Mouse (Mus musculus): ENCODE measurements around the gene Mvb12b. TPM values are rescaled to one million over a fixed set of nuclear protein-coding genes. Genes with fewer than 3 reads are reported as not detected.

The Mvb12b gene
- total RNA-seq, 2 experiments from 2014 or later: 17.3 to 18.0 TPM

- DNase-seq: no peak
- intact Hi-C loops (cut with DNase I): no loop called here
Observed at GRCm38 (mm10) chr2:33788851-33789250, 98.9 kb downstream of the Mvb12b start.

DNA sequence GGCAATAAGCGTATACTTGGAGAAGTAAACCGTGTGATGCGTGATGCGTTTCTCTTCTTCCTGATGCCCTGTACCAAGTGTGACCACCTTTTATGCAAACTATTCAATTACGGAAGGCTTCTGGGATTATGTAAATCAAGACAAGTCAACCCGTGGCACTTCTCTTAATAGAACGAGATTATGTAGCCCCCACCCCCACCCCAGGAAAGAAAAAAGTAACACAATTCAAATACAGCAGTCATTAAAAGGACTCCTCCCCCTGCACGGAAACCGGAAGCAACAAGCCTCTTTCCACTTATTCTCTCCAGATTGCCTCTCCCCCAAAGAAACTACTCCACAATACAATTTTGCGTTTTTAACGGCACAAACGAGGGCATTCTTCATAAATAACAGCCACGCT lies 99.6 kb downstream of the Mvb12b start:
- no peak for DNase-seq
- intact Hi-C loops (cut with DNase I): no loop called here

- no peak for DNase-seq
- intact Hi-C loops (cut with DNase I): no loop called here
Observed at GRCm38 (mm10) chr2:33786064-33786463, 101.7 kb downstream of the Mvb12b start.

- no peak for DNase-seq
- intact Hi-C loops (cut with DNase I): no loop called here
Observed at GRCm38 (mm10) chr2:33785596-33785995, 102.2 kb downstream of the Mvb12b start.

DNA sequence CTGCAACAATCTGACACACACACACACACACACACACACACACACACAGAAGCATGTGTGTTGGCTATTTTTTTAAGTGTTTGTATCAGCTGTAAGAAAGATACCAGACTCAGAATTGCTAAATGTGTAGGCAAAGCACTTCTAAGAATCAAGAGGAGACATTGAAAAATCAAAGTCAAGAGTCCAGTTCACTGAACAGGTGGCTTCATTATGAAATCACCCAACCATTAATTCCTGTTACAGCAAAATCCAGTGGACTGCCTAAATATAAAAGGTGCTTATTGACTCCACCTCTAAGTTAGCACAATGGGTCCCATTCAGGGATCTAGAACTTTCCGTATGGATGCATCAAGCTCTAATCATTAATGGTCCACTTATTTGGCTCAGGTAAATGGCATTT lies 103.0 kb downstream of the Mvb12b start:
- intact Hi-C loops (cut with DNase I): no loop called here

DNA sequence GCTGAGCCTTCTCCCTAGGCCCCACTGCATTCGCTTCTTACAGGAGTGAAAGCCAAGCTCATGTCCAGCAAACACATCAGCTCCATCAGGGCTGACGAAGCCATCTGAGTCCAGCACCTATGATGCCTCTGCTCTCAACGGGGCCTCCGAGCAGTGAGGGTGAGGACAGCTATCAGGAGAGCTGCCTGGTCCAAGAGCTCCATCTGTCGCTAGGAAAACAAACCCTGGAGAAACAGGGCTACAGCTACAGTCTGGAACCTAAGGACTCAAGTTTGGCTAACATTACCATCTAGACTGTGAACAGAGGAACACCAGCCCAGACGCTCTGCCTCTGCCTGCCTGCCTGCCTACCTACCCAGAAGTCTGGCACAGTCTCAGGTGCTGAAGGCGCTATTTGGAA lies 104.3 kb downstream of the Mvb12b start:
- DNase-seq: peak in 1 of 2 experiments; percentile 12
- intact Hi-C loops (cut with DNase I): no loop called here

More for the DNA sequence above, 103.0 kb downstream of the Mvb12b start:
- DNase-seq: no peak

GRCm38 (mm10) chr2:33781655-33782400 lies 105.9 kb downstream of the Mvb12b start:
- intact Hi-C loops (cut with DNase I): no loop called here
- no peak for DNase-seq

DNA sequence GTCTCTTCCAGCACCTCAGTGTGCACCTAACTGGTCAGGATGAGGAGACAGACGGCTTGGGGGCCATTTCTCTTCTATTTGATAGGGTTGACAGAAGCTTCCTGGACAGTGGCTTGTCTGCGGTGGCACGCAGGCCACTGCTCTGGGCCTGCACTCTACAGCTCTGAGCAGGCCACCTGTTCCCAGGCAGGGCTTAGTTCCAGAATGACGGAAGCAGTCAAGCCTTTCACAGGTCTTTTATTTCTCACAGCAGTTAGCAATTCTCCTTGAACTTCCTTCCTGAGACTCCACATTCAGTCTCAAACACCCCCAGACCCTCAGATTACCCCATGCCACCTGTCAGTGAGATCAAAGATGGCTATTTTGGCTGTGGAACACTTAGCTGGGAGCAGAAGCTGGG lies 109.3 kb downstream of the Mvb12b start:
- intact Hi-C loops (cut with DNase I): no loop called here
- DNase-seq: no peak

GRCm38 (mm10) chr2:33777051-33777450 lies 110.7 kb downstream of the Mvb12b start:
- DNase-seq: no peak
- intact Hi-C loops (cut with DNase I): no loop called here

DNA sequence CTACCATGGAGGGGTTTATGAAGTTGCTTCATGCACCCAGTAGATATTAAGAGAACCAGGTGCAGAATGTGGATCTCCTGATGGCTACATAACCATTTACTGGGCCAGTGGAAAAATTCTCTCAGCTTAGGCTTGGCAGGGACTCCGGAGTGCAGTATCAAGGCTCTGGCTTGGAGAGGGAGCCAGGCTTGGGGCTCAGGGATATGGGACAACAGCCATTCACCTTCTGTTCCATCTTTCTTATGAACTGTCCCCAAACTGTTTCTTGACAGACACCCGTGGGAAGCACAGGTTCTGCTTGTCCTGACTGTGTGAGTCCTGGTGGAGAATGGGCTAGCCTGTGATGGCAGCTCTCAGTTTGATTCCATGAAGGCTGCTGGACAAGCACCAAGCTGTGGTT lies 112.9 kb downstream of the Mvb12b start:
- DNase-seq: no peak
- intact Hi-C loops (cut with DNase I): no loop called here

- intact Hi-C loops (cut with DNase I): no loop called here
Observed at GRCm38 (mm10) chr2:33774106-33774505, 113.6 kb downstream of the Mvb12b start.

DNA sequence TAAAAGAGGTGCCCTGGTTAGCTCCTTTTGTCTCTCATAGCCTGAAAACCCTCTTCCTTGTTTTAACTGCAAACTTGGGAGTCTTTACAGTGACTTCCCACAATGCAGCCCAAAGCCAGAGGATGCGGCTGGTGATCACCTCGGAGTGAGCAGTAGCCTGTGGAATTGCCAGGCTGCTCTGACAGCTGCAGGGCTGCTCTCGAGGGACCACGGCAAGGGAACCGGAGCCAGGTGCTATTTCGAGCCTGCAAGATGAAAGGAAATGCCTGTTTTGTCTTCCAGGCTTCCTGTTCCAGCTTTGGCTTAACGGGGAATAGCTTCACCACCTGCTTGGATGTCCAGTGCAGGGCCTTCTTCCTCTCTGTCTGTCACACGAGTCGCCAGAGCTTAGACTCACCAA lies 115.3 kb downstream of the Mvb12b start:
- no peak for DNase-seq
- intact Hi-C loops (cut with DNase I): no loop called here

More at GRCm38 (mm10) chr2:33774106-33774505, 113.6 kb downstream of the Mvb12b start:
- no peak for DNase-seq

DNA sequence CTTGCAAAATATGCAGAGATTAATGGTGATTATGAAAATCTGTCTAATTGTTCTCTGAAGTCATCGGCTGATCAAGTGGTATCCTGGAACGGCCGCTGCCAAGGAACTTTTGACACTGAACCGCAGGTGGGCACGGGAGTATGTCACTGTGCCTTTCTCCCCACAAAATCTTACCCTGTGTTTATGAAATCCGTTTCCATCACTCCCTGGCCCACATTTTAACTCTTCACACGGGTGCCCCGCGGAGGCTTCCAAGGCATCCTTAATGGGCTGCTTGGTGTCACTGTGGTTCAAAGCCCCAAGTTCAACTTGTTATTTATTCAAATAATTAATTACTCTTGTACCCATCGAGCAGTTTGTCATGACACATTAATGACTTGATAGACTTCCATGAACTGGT lies 116.4 kb downstream of the Mvb12b start:
- intact Hi-C loops (cut with DNase I): no loop called here
- DNase-seq: no peak

DNA sequence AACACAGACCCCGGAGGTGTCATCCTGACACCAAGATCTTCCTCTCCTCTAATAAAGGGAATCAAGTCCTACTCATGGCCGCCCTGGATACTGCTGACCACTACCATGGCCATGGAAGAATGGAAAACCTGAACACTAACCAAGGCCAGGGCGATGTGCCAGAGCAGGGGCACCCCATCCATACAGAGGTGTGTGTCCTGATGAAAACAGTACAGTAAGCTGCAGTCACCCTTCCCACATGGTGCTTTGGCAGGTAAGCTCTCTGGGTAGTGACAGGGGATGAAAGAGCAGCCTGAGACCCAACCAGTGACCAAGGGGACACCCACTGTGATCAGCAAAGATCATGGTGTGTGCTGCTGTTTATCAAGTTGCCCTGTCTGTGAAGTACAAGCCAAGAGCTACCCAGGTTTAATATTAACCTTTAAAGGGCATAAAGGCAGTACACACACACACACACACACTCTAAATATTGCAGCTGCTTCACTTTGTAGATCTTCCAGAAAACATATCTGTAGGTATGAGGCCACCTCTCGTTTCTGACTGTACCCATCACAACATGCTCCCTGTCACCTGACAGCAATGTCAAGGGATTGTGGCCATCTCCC lies 117.1 kb downstream of the Mvb12b start:
- no peak for DNase-seq
- intact Hi-C loops (cut with DNase I): no loop called here

DNA sequence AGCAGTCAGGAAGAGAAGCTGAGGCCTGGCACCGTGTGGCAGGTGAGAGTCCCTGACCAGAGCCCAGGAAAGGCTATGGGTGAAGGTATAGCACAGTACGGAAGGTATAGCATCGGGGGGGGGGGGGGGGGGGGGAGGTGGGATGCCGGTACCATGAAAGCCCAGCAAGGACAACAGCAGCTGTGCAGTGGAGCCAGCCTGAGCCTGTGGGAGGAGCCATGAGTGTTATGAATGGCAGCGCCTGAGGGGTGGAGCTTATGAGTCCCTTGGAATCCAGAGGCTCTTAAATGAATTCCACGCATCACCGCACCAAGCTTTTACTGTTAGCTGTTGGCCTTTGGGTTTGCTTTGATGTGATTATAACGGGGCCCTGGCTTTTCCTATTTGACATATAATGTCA lies 123.3 kb downstream of the Mvb12b start:
- intact Hi-C loops (cut with DNase I): no loop called here
- no peak for DNase-seq

DNA sequence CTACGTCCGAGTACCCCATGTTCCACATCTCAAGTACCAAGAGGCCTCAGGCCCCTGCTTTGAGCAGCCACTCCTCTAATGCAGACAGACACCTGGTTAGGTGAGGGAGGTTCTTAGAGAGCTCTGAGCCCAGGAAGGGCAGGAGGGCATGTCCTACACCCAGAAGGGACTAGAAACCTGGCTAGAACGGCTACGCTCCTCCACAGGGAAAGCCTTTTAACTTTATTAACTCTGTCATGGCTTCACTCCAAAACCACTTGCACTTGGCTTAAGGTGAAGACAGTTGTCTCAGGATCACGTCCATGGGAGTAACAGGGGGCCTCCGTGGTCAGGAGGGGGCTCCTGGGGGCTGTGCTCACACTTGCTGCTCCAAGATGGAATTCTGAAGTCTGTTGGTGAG lies 125.5 kb downstream of the Mvb12b start:
- DNase-seq: no peak
- intact Hi-C loops (cut with DNase I): no loop called here

DNA sequence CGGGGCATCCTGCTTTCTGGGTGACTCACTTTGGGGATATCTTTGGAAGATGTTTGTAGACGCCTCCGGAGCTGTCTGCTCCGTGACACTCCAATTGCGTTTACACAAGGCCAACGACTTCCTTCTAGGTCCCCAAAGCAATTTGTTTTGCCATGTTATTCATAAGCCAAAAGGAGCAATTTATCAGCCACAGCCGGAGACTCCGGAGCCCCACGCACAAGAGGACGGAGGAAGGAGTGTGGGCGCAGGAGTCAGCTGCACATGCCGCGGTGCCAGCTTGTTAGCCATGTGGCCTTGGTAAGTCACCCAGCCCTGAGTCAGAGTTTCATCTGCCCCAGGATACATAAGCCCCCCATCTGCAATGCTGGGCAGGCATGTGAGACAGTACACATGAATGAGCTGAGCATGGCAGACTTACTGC lies 127.2 kb downstream of the Mvb12b start:
- intact Hi-C loops (cut with DNase I): no loop called here
- no peak for DNase-seq

GRCm38 (mm10) chr2:33759447-33759846 lies 128.3 kb downstream of the Mvb12b start:
- DNase-seq: no peak
- intact Hi-C loops (cut with DNase I): no loop called here

DNA sequence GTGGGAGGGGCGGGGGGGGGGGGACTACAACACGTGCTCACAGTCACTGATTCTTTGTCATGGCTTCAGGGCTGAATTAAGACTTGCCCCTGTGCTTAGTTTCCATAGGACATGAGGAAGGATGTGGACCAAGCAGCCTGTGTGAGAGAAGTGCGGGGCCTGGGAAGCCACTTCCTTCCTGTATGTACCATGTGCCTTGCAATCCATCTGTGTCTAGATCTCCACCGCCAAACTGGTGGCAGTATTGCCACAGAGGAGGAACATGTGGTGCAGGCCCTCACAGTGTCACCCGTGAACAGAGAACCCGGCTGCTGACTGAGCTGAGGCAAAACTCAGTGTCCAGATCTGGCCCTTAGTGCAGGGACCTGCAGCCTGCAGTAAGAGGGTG lies 132.1 kb downstream of the Mvb12b start:
- intact Hi-C loops (cut with DNase I): no loop called here

GRCm38 (mm10) chr2:33754980-33755632 lies 132.6 kb downstream of the Mvb12b start:
- peak in 1 of 2 experiments; percentile 27 for DNase-seq
- intact Hi-C loops (cut with DNase I): no loop called here

More for the DNA sequence above, 132.1 kb downstream of the Mvb12b start:
- DNase-seq: peak; percentile 15 to 18

GRCm38 (mm10) chr2:33754317-33754633 lies 133.5 kb downstream of the Mvb12b start:
- intact Hi-C loops (cut with DNase I): no loop called here
- DNase-seq: no peak
